Mouse (Mus musculus) limb, embryonic 14.5 days (tissue): ENCODE data around the gene Gm44511. TPM values are rescaled to one million over a fixed set of nuclear protein-coding genes. Genes with fewer than 3 reads are reported as not detected.
A peak's percentile ranks its signal among the peaks of the same experiment; 100 is the strongest.

Experiments used
- ATAC-seq: fragments of 200-750 bp; cut with Nextera tagmentation; 2 replicates; pipeline ENCODE4 v1.8.0; 2017; ENCODE audit warnings: low read depth, moderate number of reproducible peaks, moderate TSS enrichment; ENCODE audit not compliant: low FRiP score
- DNase-seq: peaks from one replicate; pipeline ENCODE4 v3.0.0-alpha.2; 2015; ENCODE audit warnings: low spot score
- H3K27ac ChIP-seq: fragments of 300-500 bp; sonication (generic); replicated peaks from 2 replicates; pipeline ENCODE4 v1.5.1; 2014; ENCODE audit warnings: low read depth, mild to moderate bottlenecking, low read length, moderate library complexity, mixed read lengths
- H3K27me3 ChIP-seq: fragments of 300-500 bp; sonication (generic); 2 replicates; pipeline ENCODE4 v1.6.1; 2014; ENCODE audit warnings: low read length, mixed read lengths; ENCODE audit not compliant: control insufficient read depth, insufficient read depth
- H3K36me3 ChIP-seq: fragments of 300-500 bp; sonication (generic); 2 replicates; pipeline ENCODE4 v1.6.1; 2014; ENCODE audit warnings: mild to moderate bottlenecking, low read length, moderate library complexity, mixed read lengths; ENCODE audit not compliant: control insufficient read depth, insufficient read depth
- H3K4me1 ChIP-seq: fragments of 300-500 bp; sonication (generic); 2 replicates; pipeline ENCODE4 v1.6.1; 2014; ENCODE audit warnings: antibody characterized with exemption, low read length, mixed read lengths; ENCODE audit not compliant: control insufficient read depth, insufficient read depth
- H3K4me2 ChIP-seq: fragments of 300-500 bp; sonication (generic); replicated peaks from 2 replicates; pipeline ENCODE4 v1.6.1; 2014; ENCODE audit warnings: low read depth, mild to moderate bottlenecking, low read length, moderate library complexity; ENCODE audit not compliant: severe bottlenecking
- H3K4me3 ChIP-seq: fragments of 300-500 bp; sonication (generic); replicated peaks from 2 replicates; pipeline ENCODE4 v1.5.1; 2014; ENCODE audit warnings: low read length
- H3K9ac ChIP-seq: fragments of 300-500 bp; sonication (generic); 2 replicates; pipeline ENCODE4 v1.6.1; 2014; ENCODE audit warnings: mild to moderate bottlenecking, low read depth, low read length, moderate library complexity; ENCODE audit not compliant: severe bottlenecking
- H3K9me3 ChIP-seq: fragments of 300-500 bp; sonication (generic); 2 replicates; pipeline ENCODE4 v1.6.1; 2016; ENCODE audit warnings: low read length; ENCODE audit not compliant: control insufficient read depth
- POLR2A ChIP-seq: fragments of 200-500 bp; IDR thresholded peaks from 2 replicates; pipeline ENCODE4 v1.8.0; 2012; ENCODE audit warnings: inconsistent platforms, mild to moderate bottlenecking, moderate library complexity, borderline replicate concordance; ENCODE audit not compliant: insufficient read depth, insufficient read length; ENCODE audit errors: extremely low read depth
- WGBS: fragments of 180-500 bp; shearing (Covaris S2); extraction: QIAGEN DNeasy Blood & Tissue Kit; methylation state at CpG from one replicate; pipeline ENCODE4 v1.1.7; 2014; 5-methylcytosine and 5-hydroxymethylcytosine counted together
- polyA plus RNA-seq, 2 experiments: library from polyadenylated mRNA; depleted of rRNA in 1 of 2; stranded (reverse) in 1 of 2; unstranded in 1 of 2; fragments of >200 nt; fragmentation: Nextera tagmentation in 1 of 2; extraction: Ambion mirVana in 1 of 2; gene quantifications; 2 replicates each; pipeline versions ENCODE4 v1.2.1 to v1.2.3; 2012 to 2014

The Gm44511 gene
- polyA plus RNA-seq, 2 experiments, result not detected

- no peaks in the 10 kb centered on the region for H3K36me3 ChIP-seq
- no peak overlapping the region for H3K4me3 ChIP-seq
- H3K9ac ChIP-seq, result no peak overlapping the region
- no peak overlapping the region for H3K4me2 ChIP-seq
- H3K9me3 ChIP-seq, result no peaks in the 10 kb centered on the region
- no peak overlapping the region for H3K27ac ChIP-seq
- 56% methylated on average over 2 of the region's 2 CpGs for WGBS
- no peaks in the 10 kb centered on the region for H3K4me1 ChIP-seq
- DNase-seq, result no peak
- no peak for ATAC-seq
- TF ChIP-seq POLR2A, result no peak
- no peaks in the 10 kb centered on the region for H3K27me3 ChIP-seq
Measured at GRCm38 (mm10) chr6:128850671-128851070, 24.6 kb upstream of the Gm44511 start.

GRCm38 (mm10) chr6:128849902-128850301 lies 23.8 kb upstream of the Gm44511 start:
- ATAC-seq (no peak), DNase-seq (peak; percentile 68)
- H3K4me3 ChIP-seq, result no peak overlapping the region
- no peaks in the 10 kb centered on the region; the same call in 1 of the 2 replicates for H3K4me1 ChIP-seq
- H3K4me2 ChIP-seq, result no peak overlapping the region
- H3K9ac ChIP-seq, result no peak overlapping the region
- H3K27me3 ChIP-seq, result no peaks in the 10 kb centered on the region
- no peaks in the 10 kb centered on the region for H3K9me3 ChIP-seq
- no peak overlapping the region for H3K27ac ChIP-seq
- 50% methylated on average over 2 of the region's 2 CpGs for WGBS
- H3K36me3 ChIP-seq, result no peaks in the 10 kb centered on the region
- TF ChIP-seq POLR2A, result no peak

- no peak overlapping the region for H3K9ac ChIP-seq
- no peak overlapping the region for H3K4me2 ChIP-seq
- peaks cover 6% of the 10 kb centered on the region for H3K4me1 ChIP-seq
- H3K36me3 ChIP-seq, result no peaks in the 10 kb centered on the region
- H3K27me3 ChIP-seq, result no peaks in the 10 kb centered on the region
- H3K9me3 ChIP-seq, result no peaks in the 10 kb centered on the region
- no peak for TF ChIP-seq POLR2A
- DNase-seq, result no peak
- no peak overlapping the region for H3K27ac ChIP-seq
- ATAC-seq, result no peak
- 82% methylated on average over 4 of the region's 4 CpGs for WGBS
- H3K4me3 ChIP-seq, result no peak overlapping the region
Measured at GRCm38 (mm10) chr6:128847401-128847800, 21.3 kb upstream of the Gm44511 start.

- H3K27me3 ChIP-seq, result no peaks in the 10 kb centered on the region
- no peaks in the 10 kb centered on the region for H3K9me3 ChIP-seq
- no peak overlapping the region for H3K4me3 ChIP-seq
- 72% methylated on average over 6 of the region's 9 CpGs for WGBS
- no peak for DNase-seq
- H3K36me3 ChIP-seq, result no peaks in the 10 kb centered on the region
- peaks cover 12% of the 10 kb centered on the region for H3K4me1 ChIP-seq
- no peak for ATAC-seq
- no peak overlapping the region for H3K4me2 ChIP-seq
- H3K27ac ChIP-seq, result no peak overlapping the region
- H3K9ac ChIP-seq, result no peak overlapping the region
- no peak for TF ChIP-seq POLR2A
Measured at GRCm38 (mm10) chr6:128845998-128846542, 20.0 kb upstream of the Gm44511 start.

- no peak overlapping the region for H3K9ac ChIP-seq
- ATAC-seq, result no peak
- no peaks in the 10 kb centered on the region for H3K36me3 ChIP-seq
- H3K4me2 ChIP-seq, result no peak overlapping the region
- H3K4me3 ChIP-seq, result no peak overlapping the region
- no peaks in the 10 kb centered on the region for H3K27me3 ChIP-seq
- no peaks in the 10 kb centered on the region for H3K9me3 ChIP-seq
- peaks cover 12% of the 10 kb centered on the region for H3K4me1 ChIP-seq
- no peak for TF ChIP-seq POLR2A
- 36% methylated on average over 7 of the region's 7 CpGs for WGBS
- peak; percentile 88 for DNase-seq
- H3K27ac ChIP-seq, result no peak overlapping the region
Measured at GRCm38 (mm10) chr6:128845319-128845979, 19.3 kb upstream of the Gm44511 start.

GRCm38 (mm10) chr6:128844586-128845080 lies 18.5 kb upstream of the Gm44511 start:
- H3K36me3 ChIP-seq, result no peaks in the 10 kb centered on the region
- peaks cover 12% of the 10 kb centered on the region for H3K4me1 ChIP-seq
- no peak overlapping the region for H3K4me2 ChIP-seq
- no peaks in the 10 kb centered on the region for H3K9me3 ChIP-seq
- no peak overlapping the region for H3K9ac ChIP-seq
- 81% methylated on average over 5 of the region's 5 CpGs for WGBS
- H3K4me3 ChIP-seq, result no peak overlapping the region
- peak overlapping the region; percentile 93; the same call in 1 of the 2 replicates for H3K27ac ChIP-seq
- ATAC-seq (no peak), DNase-seq (no peak)
- H3K27me3 ChIP-seq, result no peaks in the 10 kb centered on the region
- TF ChIP-seq POLR2A, result no peak
